Mouse (Mus musculus) kidney, adult 8-10 months (tissue): ENCODE measurements around the gene Filip1l.

Experiments
- DNase-seq, 2 experiments: peaks; one replicate each; pipeline ENCODE4 v3.0.0; 2022

Filip1l gene

GRCm38 (mm10) chr16:57398387-57399214 is 45.7 kb downstream of the Filip1l start:
- DNase-seq: peak; percentile 55 to 73

GRCm38 (mm10) chr16:57399566-57399965 is 46.7 kb downstream of the Filip1l start:
- no peak for DNase-seq

- no peak for DNase-seq
These were observed 48.8 kb downstream of the Filip1l start for GRCm38 (mm10) chr16:57401702-57402101.

- DNase-seq: no peak
These were observed 50.0 kb downstream of the Filip1l start for GRCm38 (mm10) chr16:57402910-57403309.

- DNase-seq: no peak
These were observed 50.9 kb downstream of the Filip1l start for GRCm38 (mm10) chr16:57403825-57404224.

- no peak for DNase-seq
These were observed 59.9 kb downstream of the Filip1l start for GRCm38 (mm10) chr16:57412766-57413165.

GRCm38 (mm10) chr16:57416049-57416448 is 63.2 kb downstream of the Filip1l start:
- no peak for DNase-seq

GRCm38 (mm10) chr16:57417017-57417416 is 64.1 kb downstream of the Filip1l start:
- DNase-seq: no peak

- DNase-seq: no peak
These were observed 65.1 kb downstream of the Filip1l start for GRCm38 (mm10) chr16:57417955-57418354.

- no peak for DNase-seq
These were observed 66.4 kb downstream of the Filip1l start for GRCm38 (mm10) chr16:57419332-57419731.

GRCm38 (mm10) chr16:57419881-57420280 is 67.0 kb downstream of the Filip1l start:
- DNase-seq: no peak

GRCm38 (mm10) chr16:57420773-57421556 is 68.1 kb downstream of the Filip1l start:
- DNase-seq: peak; percentile 28 to 69

GRCm38 (mm10) chr16:57421680-57422417 is 69.0 kb downstream of the Filip1l start:
- peak in 1 of 2 experiments; percentile 15 for DNase-seq

GRCm38 (mm10) chr16:57423001-57423800 is 70.3 kb downstream of the Filip1l start:
- DNase-seq: peak; percentile 49

- no peak for DNase-seq
These were observed 73.8 kb downstream of the Filip1l start for GRCm38 (mm10) chr16:57426680-57427079.

- DNase-seq: peak in 1 of 2 experiments; percentile 23
These were observed 74.8 kb downstream of the Filip1l start for GRCm38 (mm10) chr16:57427516-57428285.

- DNase-seq: no peak
These were observed 76.1 kb downstream of the Filip1l start for GRCm38 (mm10) chr16:57428977-57429376.

GRCm38 (mm10) chr16:57431294-57431693 is 78.4 kb downstream of the Filip1l start:
- DNase-seq: no peak

- no peak for DNase-seq
These were observed 80.3 kb downstream of the Filip1l start for GRCm38 (mm10) chr16:57433173-57433572.

GRCm38 (mm10) chr16:57433671-57434070 is 80.8 kb downstream of the Filip1l start:
- DNase-seq: no peak

- no peak for DNase-seq
These were observed 81.7 kb downstream of the Filip1l start for GRCm38 (mm10) chr16:57434640-57435039.
